Mouse (Mus musculus) monocyte, adult 2 months (primary cell): ENCODE measurements around the gene Olfml2b.

Experiments used
- DNase-seq, 2 experiments: peaks; one replicate each; pipeline ENCODE4 v3.0.0; 2022; ENCODE audit warnings: low spot score in 2 of 2, low read depth in 1 of 2

Olfml2b gene

DNA sequence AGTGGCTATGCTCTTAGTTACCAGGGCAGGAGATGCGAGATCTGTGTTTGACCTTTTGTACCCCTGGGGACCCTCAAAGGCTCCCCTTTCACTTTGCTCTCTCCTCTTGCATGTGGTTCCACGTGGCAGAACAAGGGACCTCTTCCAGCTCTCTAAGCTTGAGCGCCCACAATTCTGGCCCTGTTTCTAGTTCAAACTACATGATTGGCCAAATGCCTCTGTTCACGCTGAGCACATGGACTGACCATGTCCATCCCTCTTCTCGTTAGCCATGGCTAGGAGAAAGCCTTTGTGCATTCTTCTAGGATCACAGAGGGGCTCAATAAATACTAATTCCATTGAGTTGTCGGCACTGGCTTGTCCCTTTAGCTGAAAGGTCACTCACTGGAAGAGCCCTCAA, 51.0 kb downstream of the Olfml2b start:
- DNase-seq = no peak

DNA sequence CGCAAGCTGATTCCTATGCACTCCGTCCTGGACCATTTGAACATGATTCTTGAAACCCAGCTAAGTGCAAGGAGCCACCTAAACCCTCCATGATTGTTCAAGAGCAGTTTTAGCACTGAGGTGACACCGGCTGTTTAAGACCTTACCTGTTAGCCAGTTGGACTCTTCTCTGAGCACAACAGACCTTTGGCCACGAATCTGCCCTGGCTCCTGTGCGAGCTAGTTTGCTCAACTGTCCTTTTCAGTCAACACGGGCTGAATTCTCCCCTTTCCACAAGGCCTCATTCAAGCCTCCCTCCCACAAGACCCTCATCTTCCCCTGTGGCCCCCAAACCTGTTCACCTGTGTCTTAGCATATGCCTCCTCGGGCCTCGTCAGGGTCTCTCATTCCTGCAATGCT, 52.7 kb downstream of the Olfml2b start:
- DNase-seq = no peak

DNA sequence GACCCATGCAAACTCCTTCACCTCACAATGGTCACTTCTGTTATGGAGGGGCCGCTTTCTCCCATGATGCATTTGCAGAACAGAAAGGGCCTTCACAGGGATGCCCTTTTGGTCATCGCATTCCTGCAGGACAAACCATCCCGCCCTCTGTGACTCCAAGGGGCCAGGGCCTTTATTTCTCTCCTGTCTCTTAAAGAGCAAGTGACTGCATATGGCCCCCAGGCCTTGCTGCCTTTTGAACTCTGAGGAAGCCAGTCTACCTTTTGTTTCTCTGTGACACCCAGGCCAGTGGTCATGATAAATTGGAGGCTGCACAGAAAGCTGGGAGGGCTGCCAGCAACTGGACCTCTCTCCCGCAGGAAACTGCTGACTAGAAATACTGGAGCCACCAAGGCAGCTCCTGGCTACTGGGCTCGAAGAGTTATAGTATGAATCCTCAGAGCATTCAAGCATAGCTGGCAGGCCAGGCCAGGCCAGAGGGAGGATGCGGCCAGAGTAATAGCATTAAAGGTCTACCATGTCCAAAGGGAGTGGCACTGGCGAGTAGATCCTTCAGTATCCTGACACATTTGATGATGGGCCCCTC, 53.5 kb downstream of the Olfml2b start:
- no peak for DNase-seq

DNA sequence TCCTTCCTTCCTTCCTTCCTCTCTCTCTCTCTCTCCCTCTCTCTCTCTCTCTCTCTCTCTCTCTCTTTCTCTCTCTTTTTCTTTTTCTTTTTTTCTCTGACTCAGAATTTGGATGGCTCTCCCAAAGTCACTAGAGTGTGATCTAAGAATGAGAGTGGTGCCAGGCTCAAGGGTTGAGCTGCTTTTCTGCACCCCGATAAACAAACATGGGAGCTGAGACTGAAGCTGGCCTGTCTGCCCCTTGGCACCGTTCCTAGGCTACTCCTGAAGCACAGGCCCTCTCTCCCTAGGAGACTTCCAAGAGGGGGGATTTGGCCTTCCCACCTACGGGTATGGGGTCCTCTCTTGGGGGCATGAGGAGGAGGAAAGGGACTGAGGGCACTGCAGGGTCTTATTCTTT, 54.4 kb downstream of the Olfml2b start:
- no peak for DNase-seq

DNA sequence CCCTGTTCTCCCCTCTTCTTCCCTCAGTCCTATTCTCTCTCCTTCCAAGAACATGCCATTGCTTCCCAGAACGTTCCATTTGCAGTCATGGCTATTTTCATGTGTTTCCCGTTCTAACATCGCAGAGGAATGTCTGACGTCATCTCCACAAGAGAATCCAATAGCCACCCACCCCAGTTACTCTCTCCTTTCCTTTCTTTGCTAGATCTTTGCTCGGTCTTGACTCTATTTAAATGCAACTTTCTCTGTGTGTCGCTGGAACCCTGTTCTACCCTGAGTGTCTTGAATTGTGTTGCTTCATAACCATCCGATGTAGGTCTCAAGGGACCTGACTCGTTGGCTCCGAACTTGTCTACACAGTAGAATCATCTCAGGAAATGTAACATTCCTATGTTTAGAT, 55.2 kb downstream of the Olfml2b start:
- DNase-seq = no peak

DNA sequence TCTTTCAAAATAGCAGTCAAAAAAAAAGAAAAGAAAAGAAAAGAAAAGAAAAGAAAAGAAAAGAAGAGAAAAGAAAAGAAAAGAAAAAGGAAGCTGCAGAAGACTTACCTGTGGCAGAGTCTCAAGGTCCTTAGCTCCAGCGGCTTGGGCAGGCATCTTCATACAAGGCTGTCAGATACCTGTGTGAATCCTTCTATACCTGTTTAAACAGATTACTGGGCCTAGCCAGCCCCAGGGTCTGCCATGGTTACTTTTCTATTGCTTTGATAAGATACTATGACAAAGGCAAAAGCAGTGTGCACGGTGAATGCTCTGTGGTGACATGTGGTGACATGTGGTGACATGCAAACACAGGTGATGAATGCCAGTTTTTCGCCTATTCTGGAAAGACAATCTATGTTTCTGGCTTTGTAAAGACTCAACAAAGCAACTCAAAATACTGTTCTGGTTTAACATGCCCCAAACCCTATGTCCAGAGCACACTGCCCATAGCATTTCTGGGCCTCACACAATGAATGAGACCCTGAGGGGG, 56.2 kb downstream of the Olfml2b start:
- DNase-seq = no peak

DNA sequence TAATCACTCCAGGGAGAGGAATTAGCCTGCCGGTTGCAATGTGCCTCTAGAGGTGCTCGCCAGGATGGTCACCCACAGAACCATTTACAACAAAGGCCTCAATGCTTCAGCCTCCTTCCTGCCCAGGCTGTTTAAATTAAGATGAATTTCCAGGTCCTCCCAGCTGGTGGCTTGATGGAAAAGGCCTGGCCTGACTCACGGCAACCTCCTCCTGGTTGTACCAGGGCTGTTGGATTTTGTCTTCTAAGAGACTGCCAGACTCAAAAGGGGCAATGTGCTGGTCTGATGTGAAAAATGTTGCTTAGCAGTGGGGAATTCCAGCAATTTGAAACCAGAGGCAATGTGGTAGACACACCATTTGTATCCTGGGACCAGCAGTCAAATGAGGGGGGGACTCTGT, 56.8 kb downstream of the Olfml2b start:
- DNase-seq = no peak

DNA sequence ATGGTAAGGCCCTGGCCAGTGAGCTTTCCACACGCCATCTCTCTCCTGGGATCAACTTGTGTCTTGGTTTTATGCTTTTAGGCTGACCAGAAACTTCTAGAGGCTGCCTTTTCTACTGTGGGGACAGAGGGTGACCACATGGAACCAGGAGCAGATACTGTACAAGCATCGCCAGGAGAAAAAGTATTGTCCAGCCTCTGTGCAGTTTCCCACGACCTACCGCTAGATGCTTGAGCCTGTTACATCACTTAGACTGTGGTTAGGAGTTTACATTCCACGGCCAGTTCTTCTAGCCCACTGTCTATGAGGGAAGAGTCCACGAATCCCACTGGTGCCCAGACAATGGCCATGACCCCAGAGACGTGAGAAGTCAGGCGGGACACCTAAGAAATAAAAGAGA, 57.2 kb downstream of the Olfml2b start:
- DNase-seq = no peak

DNA sequence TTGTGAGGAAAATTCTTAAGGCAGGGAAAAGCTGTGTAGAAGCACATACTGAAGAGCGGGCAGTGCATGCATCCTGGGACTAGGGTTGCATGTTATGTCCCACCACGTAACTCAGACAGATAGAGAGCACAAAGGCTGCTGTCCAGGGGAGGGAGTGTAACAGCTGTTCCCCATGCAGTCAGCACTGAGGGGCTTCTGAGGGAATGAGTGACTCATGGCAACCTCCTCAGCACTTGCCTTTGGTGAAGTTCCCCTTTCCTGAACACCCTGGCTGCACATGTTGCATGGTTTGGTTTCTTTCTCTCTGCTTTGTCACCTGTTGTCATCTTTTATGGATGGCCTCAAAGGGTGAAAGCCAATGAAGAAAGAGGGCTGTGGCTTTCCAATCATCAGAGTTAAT, 57.9 kb downstream of the Olfml2b start:
- no peak for DNase-seq

DNA sequence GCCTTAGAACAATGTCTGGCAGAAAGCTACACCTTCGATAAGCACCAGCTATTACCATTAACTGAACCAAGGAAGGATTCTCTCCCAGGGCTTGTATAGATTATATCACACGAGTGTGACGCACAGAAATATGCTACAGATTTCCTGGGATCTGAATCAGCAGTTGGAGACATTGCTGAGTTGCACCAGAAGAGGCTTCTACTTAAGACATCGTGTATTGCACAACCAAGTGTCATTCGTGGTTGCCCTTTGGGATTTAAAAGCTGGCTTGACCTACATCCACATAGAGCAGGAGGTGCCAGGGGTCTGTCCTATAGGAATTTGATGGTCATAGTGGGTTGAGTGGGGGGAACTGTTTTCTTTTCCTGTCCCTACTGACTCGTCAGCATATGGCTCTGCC, 58.6 kb downstream of the Olfml2b start:
- DNase-seq = no peak

DNA sequence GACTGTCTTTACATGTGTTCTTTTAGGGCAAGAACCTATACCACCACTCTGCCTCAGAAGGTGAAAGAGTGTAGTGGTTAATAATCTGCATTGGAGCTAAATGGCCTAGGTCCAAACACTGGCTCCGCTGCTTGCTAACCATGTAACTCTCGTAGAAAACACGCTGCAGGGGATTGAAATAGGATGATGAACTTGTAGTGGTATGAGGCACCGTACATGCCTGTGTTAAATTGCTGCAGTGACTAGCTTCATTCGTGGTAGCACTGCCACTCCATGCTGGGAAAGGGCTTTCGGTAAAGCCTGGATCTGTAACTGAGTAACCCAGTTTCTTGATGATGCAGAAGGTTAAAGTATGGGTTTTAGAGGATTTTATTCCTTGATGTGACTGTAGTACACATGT, 59.8 kb downstream of the Olfml2b start:
- no peak for DNase-seq

DNA sequence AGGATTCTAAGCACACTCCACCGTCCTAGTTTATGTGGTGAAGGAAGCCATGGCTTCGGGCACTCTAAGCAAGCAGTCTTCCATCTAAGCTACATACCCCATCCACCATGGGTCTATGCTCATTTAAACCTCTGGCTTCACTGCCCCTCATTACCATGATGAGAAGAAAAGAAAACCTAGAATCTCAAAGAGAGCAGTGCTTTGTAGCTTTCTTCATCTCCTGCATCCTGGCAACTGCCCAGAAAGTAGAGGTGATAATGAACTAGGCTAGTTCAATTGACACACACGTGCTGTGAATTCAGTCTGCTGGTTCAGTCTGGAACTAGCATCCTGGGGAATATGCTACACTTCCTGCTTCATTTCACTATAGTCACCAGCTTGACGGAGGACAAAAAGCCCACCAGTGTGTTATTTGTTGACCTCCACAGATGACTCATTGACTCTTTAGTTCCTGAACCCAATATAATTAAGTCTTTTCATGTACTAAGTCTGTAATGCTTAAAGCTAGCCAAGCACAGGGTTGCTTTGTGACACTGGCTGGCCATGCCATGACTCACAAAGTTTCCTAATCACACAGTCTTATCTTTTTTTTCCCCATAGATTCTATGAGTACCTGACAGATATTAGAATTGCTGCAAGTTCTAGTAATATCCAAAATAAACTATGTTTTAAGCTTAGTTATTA, 60.7 kb downstream of the Olfml2b start:
- DNase-seq = no peak

DNA sequence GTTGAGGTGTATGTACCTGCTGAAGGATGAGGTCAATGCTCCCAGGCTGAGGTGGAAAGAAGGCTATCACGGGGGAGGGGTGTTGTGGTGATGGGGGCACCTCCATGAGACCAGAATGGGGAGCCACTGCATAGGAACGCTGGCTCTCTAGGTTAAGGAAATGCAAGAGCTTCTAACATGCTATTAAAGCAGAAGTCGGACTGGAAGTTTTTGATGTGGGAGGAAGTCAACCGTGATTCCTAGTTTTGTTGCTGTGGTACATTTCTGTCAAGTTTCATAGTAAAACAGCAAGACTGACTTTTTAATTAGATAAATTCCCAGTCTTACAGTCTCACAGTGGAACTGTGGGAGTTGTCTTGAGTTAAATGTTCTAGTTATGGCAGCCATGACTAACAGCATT, 61.7 kb downstream of the Olfml2b start:
- no peak for DNase-seq

DNA sequence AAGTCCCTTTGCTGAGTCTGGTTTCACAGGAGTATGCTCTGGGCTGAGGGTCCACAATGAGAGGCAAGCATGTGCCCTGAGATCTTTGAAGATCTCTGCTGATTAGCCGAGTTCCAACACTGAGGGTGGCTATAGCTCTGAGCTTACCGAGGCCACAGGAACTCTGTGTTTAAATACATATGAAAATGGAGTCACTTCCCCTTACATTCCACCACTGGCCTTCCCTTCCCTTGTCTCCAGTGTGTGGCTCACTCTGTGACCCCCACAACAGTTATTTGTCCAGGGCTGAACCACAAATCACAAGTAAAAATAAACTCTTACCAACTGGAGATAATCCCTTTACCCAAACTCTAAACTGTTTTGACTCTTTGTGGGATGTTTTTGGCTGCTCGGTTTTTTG, 64.7 kb downstream of the Olfml2b start:
- no peak for DNase-seq

DNA sequence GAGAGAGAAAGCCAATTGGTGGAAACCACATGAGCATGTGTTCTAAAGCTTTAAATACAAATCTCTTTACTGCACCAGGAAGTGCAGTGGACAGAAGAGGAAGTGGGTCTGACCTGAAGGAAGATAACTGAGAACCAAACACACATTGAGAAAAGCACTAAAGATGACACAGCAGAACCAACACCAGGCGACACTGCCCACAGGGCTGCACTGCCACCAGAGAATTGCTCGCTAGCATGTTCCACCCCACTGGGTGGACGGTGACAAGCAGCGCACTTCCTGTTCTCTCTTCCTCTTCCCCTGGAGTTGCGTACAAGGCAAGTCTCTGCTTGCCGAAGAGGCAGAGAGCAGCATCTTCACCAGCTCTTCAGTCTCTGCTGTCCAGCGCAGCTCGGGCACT, 65.1 kb downstream of the Olfml2b start:
- DNase-seq = peak; percentile 82 to 87

DNA sequence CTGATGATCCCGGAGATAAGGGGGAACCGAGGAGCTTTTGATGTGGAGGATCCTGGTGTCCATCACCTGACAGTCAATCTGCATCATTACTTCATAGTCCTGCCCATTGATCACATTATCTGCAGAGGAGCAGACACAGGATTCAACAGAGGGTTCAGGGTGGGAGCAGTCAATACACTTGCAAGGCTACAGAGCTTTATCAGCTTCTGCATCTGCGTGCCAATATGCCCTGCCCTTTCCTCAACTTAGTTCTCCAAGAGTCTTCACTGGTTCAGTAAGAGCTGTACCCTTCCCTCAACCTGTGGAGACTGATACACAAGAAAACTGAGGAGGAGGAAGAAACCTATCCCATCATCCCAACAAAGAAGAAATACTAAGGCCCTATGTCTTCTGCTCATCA, 65.6 kb downstream of the Olfml2b start:
- no peak for DNase-seq

DNA sequence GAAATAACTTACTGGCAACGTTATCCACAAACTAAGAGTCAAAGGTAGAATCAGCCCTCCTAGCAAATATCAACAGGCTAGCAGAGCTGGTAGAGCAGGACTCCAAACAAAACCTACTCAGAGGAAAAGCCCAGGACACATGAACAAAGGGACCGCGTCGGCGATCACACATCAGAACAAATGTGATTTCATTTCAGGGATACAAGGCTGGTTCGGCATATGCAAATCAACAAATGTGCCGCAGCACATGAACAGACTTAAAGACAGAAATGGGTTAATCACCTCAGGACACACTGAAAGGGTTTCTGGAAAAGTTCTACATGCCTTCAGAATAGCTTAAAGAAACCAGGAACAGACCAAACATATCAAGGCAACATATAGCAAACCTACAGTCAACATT, 67.4 kb downstream of the Olfml2b start:
- DNase-seq = no peak

DNA sequence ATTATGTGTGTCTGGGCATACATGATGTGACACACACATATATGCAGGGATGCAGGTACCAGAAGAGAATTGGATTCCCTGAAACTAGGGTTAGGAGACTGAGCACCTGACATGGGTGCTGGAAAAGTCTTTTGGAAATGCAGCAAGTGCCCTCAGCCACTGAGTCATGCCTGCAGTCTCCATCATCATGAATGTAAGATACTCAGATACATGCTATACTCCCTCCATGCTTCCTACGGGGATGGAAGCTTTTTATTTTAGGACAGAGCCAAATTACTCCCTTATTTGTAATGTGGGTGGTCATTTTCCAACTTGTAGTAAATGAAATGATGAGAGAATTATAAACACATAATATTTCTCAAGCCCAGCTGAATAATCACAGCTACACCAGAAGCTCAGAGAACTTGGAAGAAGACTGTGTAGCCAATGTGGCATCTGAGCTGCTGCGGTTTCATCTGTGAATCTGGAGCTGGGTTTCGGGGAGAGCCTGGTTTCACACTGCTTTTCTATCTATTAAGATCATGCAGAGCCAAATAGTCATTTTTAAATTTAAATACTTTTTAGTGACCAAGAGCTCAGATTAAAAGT, 73.0 kb downstream of the Olfml2b start:
- DNase-seq = no peak

DNA sequence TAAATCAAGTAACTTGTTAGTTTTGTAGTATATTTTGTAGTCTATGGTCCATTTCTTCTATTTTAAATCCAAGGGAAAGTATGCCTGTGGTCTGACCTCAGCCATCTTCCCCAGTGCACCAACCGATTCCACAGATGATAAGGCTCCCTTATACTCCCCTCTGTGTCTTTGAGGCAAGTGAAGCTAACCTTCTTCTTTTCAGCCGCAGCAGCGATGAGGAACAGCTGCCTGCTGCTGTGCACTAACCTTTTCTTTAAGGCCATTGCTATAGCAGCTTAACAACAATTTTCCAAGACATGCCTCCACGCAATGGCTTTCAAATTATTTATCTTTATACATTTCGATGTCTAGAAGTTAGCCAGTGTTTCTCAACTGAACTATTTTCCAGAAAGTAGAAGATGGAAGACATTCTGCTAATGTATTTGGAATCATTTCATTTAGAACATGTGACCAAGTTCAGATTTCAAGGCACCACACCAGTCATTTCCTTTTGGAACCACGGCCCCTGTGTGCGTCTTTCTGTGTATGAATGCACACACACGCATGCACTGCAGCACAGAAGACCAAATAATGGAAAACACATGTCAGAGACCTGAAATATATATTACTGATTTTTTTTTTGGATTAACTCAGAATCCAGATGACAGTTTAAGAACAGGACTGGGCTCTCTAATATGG, 73.9 kb downstream of the Olfml2b start:
- DNase-seq = no peak

DNA sequence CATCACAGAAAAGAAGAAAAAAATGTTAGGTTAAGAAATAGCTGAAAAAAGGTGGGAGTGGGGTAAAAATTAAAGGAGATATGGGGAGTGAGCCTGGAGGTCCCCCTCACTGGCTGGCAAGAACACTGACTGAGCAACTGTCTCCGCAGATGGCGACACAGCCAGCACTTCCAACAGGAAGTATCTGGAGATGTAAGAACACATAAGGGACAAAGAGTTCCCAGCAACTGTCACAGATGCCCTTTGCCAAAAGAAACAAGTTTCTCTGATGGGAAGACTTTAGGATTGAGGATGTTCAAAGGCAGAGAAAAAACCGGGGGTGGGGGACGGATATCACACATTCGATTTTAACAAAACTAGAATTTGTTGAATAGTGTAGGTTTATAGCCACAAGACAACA, 77.2 kb downstream of the Olfml2b start:
- no peak for DNase-seq

DNA sequence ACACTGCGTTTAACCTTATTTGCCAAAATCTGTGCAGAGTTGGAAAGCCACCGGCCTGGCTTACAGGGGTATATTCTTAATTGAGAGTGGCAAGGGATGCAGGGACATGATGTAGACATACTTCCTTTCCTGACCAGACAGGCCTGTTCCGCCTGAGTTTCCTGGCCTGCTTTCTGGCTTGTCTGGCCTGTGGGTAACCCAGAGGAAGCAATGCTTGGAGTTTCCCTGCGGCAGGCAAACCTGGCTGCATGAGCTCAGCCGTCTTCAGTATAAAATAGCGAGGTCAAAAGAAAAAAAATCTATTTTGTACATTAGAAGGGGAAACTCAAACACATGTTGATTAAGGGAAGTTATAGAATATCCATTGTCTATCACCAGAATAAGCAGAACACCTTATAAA, 84.2 kb downstream of the Olfml2b start:
- no peak for DNase-seq

DNA sequence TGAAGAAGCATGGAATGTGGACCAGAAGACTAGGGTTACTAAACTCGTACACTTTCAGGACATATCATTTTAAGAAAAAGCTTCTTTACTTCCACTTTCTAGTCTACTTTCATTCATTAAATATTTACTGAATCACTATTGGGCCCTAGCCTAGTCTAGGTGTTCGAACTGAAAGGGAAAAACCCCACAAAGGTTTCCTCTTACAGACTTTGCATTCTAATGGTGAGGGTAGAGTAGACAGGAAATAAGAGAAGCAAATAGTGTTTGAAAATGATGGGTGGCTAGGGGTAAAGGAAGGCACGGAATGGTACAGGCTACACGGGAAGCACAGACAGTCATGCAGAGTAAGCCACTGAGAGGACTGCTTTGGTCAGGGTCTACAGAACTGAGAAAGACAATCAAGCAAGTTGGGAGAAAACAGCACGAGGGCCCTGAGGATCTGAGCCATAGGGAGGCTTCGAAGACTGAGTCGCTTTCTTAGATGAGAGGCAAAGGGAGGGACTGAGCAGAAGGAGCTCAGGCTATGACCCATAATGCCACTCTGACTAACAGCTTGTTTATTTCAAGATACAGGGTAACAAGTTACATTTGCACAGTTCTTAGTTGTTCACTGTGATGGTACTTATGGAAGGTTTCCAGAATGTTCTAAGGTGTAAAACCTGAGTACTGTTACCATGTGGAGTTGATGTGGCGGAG, 85.1 kb downstream of the Olfml2b start:
- no peak for DNase-seq
